Mouse (Mus musculus): ENCODE data around the gene Hist1h2ak. TPM values are rescaled to one million over a fixed set of nuclear protein-coding genes. Genes with fewer than 3 reads are reported as not detected.
A peak's percentile ranks its signal among the peaks of the same experiment; 100 is the strongest.
"Not testable (repeated sequence)": the region's sequence is repeated elsewhere in the genome, so short reads cannot be mapped to it uniquely, and the experiment has no call there.

Hist1h2ak gene
- total and polyA plus RNA-seq, 3 experiments: 6.2 to 1,125 (median 16.6) TPM

DNA sequence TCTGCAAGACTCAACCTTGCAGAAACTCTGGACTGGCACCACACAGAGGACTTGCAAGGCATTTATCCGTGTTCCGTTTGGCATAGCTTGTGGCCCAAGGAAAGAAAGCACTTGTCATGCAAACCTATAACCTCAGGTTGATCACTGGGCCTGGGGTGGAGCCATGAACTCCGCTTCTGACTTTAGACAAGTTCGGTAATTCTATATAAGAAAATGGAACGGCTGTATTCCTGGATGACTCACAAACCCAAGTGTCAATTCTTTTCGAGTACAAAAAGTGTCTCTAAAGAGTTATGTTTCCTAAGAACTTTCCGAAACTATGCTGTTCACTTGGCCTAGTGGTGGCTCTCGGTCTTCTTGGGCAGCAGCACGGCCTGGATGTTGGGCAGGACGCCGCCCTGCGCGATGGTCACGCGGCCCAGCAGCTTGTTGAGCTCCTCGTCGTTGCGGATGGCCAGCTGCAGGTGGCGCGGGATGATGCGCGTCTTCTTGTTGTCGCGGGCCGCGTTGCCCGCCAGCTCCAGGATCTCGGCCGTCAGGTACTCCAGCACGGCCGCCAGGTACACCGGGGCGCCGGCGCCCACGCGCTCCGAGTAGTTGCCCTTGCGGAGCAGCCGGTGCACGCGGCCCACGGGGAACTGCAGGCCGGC, 32.4 kb downstream of the Hist1h2ak start:
- peak; percentile 65 for DNase-seq (ENCODE audit: extremely low read depth)
- peak overlapping the region; percentile 28 to 63 (median 41) for H3K4me3 ChIP-seq (replicated peaks in 1 of 3; ENCODE audit: low read depth in 2 of 3, low read length in 2 of 3, poor library complexity in 1 of 3)
- H3K36me3 ChIP-seq (replicated peaks in 1 of 2; ENCODE audit: control insufficient read depth in 1 of 2, insufficient read depth in 1 of 2, low read length in 1 of 2); H3K27me3 ChIP-seq (replicated peaks); dilution Hi-C loops (cut with MboI; ENCODE audit: extremely low pct_ligation_motif_present, extremely low pct_unique_long_range_greater_than_20kb, low sequenced_read_pairs); H3K79me2 ChIP-seq (replicated peaks; ENCODE audit: control insufficient read depth, extremely low read depth, insufficient read depth, poor library complexity, severe bottlenecking); H3K9me3 ChIP-seq (replicated peaks; ENCODE audit: low read length): not testable (repeated sequence)
- H3K4me1 ChIP-seq (ENCODE audit: control insufficient read depth in 1 of 2, insufficient read depth in 2 of 2): peaks cover 2 to 28% of the 10 kb centered on the region in 2 experiments; a peak in 2 of 4 replicates
- TF ChIP-seq NELFE (IDR thresholded peaks at IDR 0.05; ENCODE audit: low read depth, low read length) (peak; percentile 56; the same call in 1 of the 2 replicates), POLR2A (IDR thresholded peaks at IDR 0.05; ENCODE audit: low read depth, low read length) (peak; percentile 34; the same call in 1 of the 2 replicates), UBTF (IDR thresholded peaks at IDR 0.05; ENCODE audit: low read depth, low read length) (0 out of 2 replicates have a peak, but pooled peaks have one; percentile 61)
- in situ Hi-C loops (cut with MboI; ENCODE audit: low pct_ligation_motif_present, low pct_unique_long_range_greater_than_20kb, low sequenced_read_pairs): loop anchor here (25.0 kb wide), 2 partner anchors 216 to 334 kb away; partner anchors contain the start of gene Zfp184
- peak overlapping the region; percentile 91 for H3K4me2 ChIP-seq (ENCODE audit: insufficient read depth, low read depth, poor library complexity, severe bottlenecking)
- H3K27ac ChIP-seq (ENCODE audit: insufficient read depth, low read depth): peak overlapping the region; percentile 90
- H3K9ac ChIP-seq (ENCODE audit: insufficient read depth, low read depth): peak overlapping the region; percentile 67

GRCm38 (mm10) chr13:21718381-21719080, 35.1 kb downstream of the Hist1h2ak start:
- peaks cover 2 to 37% of the 10 kb centered on the region in 2 experiments; a peak in 2 of 4 replicates for H3K4me1 ChIP-seq (ENCODE audit: control insufficient read depth in 1 of 2, insufficient read depth in 2 of 2)
- H3K9me3 ChIP-seq (replicated peaks; ENCODE audit: low read length): no peaks in the 10 kb centered on the region
- DNase-seq (ENCODE audit: extremely low read depth): peak; percentile 60
- H3K79me2 ChIP-seq (replicated peaks; ENCODE audit: control insufficient read depth, extremely low read depth, insufficient read depth, poor library complexity, severe bottlenecking): no peaks in the 10 kb centered on the region
- dilution Hi-C loops (cut with MboI; ENCODE audit: extremely low pct_ligation_motif_present, extremely low pct_unique_long_range_greater_than_20kb, low sequenced_read_pairs): no loop called here
- H3K4me3 ChIP-seq (replicated peaks in 1 of 3; ENCODE audit: low read depth in 2 of 3, low read length in 2 of 3, poor library complexity in 1 of 3): peak overlapping the region; percentile 32 to 48 (median 45)
- no peaks in the 10 kb centered on the region for H3K36me3 ChIP-seq (replicated peaks in 1 of 2; ENCODE audit: control insufficient read depth in 1 of 2, insufficient read depth in 1 of 2, low read length in 1 of 2)
- H3K9ac ChIP-seq (ENCODE audit: insufficient read depth, low read depth): peak overlapping the region; percentile 73
- H3K27me3 ChIP-seq (replicated peaks): no peaks in the 10 kb centered on the region
- peak overlapping the region; percentile 77 for H3K4me2 ChIP-seq (ENCODE audit: insufficient read depth, low read depth, poor library complexity, severe bottlenecking)
- H3K27ac ChIP-seq (ENCODE audit: insufficient read depth, low read depth): peak overlapping the region; percentile 88
- TF ChIP-seq MYC (IDR thresholded peaks at IDR 0.05; ENCODE audit: low read depth, low read length): peak; percentile 57; the same call in 1 of the 2 replicates
- no peak for TF ChIP-seq IRF4 (IDR thresholded peaks at IDR 0.05; ENCODE audit: low read depth, low read length)
- peak; percentile 98 for TF ChIP-seq POLR2AphosphoS2 (IDR thresholded peaks at IDR 0.05; ENCODE audit: low read depth, low read length)
- TF ChIP-seq NELFE (IDR thresholded peaks at IDR 0.05; ENCODE audit: low read depth, low read length): peak; percentile 61; the same call in 1 of the 2 replicates
- TF ChIP-seq JUND (conservative IDR thresholded peaks at IDR 0.05; ENCODE audit: low read depth, low read length): 0 out of 2 replicates have a peak, but pooled peaks have one; percentile 5
- no peak; the same call in 1 of the 2 replicates for TF ChIP-seq ZMIZ1 (IDR thresholded peaks at IDR 0.05; ENCODE audit: low read depth, low read length)
- no peak for TF ChIP-seq ELF1 (IDR thresholded peaks at IDR 0.05; ENCODE audit: low read depth, low read length)
- TF ChIP-seq CHD1 (IDR thresholded peaks at IDR 0.05; ENCODE audit: low read depth, low read length): peak; percentile 32; the same call in 1 of the 2 replicates
- TF ChIP-seq SIN3A (IDR thresholded peaks at IDR 0.05; ENCODE audit: low read length): 0 out of 2 replicates have a peak, but pooled peaks have one; percentile 15
- no peak for TF ChIP-seq CTCF (conservative IDR thresholded peaks at IDR 0.05 in 1 of 2, IDR thresholded peaks at IDR 0.05 in 1 of 2; ENCODE audit: low read depth in 2 of 2, low read length in 2 of 2)
- peak; percentile 78 for TF ChIP-seq POLR2A (IDR thresholded peaks at IDR 0.05; ENCODE audit: low read depth, low read length)
- peak; percentile 39; the same call in 1 of the 2 replicates for TF ChIP-seq RCOR1 (conservative IDR thresholded peaks at IDR 0.05; ENCODE audit: low read depth, low read length)
- peak; percentile 9; the same call in 1 of the 2 replicates for TF ChIP-seq CHD2 (IDR thresholded peaks at IDR 0.05; ENCODE audit: low read length)
- in situ Hi-C loops (cut with MboI; ENCODE audit: low pct_ligation_motif_present, low pct_unique_long_range_greater_than_20kb, low sequenced_read_pairs): loop anchor here (25.0 kb wide), 2 partner anchors 219 to 331 kb away; partner anchors contain the start of gene Zfp184

Measured in CH12.LX (cell line).